Mouse (Mus musculus): Measurements from ENCODE around the gene Vmn2r-ps130.
"Not testable (repeated sequence)": the region's sequence is repeated elsewhere in the genome, so short reads cannot be mapped to it uniquely, and the experiment has no call there.

Gene Vmn2r-ps130

DNA sequence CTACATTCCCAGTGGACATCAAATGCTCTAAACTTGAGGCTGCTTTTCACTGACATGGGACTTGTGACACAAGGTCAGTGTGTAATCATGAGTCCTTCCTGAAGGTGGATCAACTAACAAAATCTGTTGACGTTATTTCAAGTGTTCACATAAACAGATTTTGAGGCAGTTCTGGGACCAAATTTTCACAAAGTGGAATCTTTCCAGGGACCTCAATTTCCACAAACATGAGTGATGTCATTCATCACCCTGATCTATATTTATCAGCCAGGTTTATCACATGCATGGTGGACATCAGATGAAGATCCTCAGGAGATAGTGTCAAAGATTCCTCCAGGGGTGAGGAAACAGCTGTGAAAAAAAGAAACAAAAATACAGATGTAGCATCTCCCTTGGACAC, at the start of gene Vmn2r-ps130:
Gene Vmn2r-ps130 (plus strand): TSS at position 301 of the 400 bp plus-strand sequence.
- not testable (repeated sequence) for DNase-seq
